Mouse (Mus musculus): ENCODE results near the gene Olfr1215. TPM values are rescaled to one million over a fixed set of nuclear protein-coding genes. Genes with fewer than 3 reads are reported as not detected.
"Not testable (repeated sequence)": the region's sequence is repeated elsewhere in the genome, so short reads cannot be mapped to it uniquely, and the experiment has no call there.

Gene Olfr1215
- not detected for total RNA-seq (2021)
- long read RNA-seq, experiment 1, result 0 reads
- long read RNA-seq, experiment 2, result 0 reads

GRCm38 (mm10) chr2:89006873-89007272, at the start of gene Olfr1215:
Gene Olfr1215, minus strand, starts transcription at chr2:89006973.
- intact Hi-C loops (cut with DNase I), result no loop called here
- no peak for DNase-seq

- intact Hi-C loops (cut with DNase I), result no loop called here
- DNase-seq, result no peak
Observed at GRCm38 (mm10) chr2:89031965-89032364, 25.2 kb upstream of the Olfr1215 start, which contains the start of gene Olfr1217. Gene Olfr1217, minus strand, starts transcription at chr2:89032065.

GRCm38 (mm10) chr2:89021436-89021835, 14.7 kb upstream of the Olfr1215 start:
- intact Hi-C loops (cut with DNase I); DNase-seq: not testable (repeated sequence)

- intact Hi-C loops (cut with DNase I), result no loop called here
Observed at GRCm38 (mm10) chr2:89018240-89018639, 11.5 kb upstream of the Olfr1215 start, which contains the start of gene Olfr1216. Gene Olfr1216, minus strand, starts transcription at chr2:89018340.

GRCm38 (mm10) chr2:88992553-88992952, 14.2 kb downstream of the Olfr1215 start, which contains the start of gene Olfr1214:
Gene Olfr1214, minus strand, starts transcription at chr2:88992653.
- intact Hi-C loops (cut with DNase I), result no loop called here
- DNase-seq, result no peak

More at GRCm38 (mm10) chr2:89018240-89018639, 11.5 kb upstream of the Olfr1215 start, which contains the start of gene Olfr1216:
- DNase-seq, result no peak

GRCm38 (mm10) chr2:88980181-88980580, 26.6 kb downstream of the Olfr1215 start, which contains the start of gene Gm13762:
Gene Gm13762, minus strand, starts transcription at chr2:88980281.
- intact Hi-C loops (cut with DNase I), result no loop called here
- no peak for DNase-seq

- intact Hi-C loops (cut with DNase I), result no loop called here
- DNase-seq, result no peak
Observed at GRCm38 (mm10) chr2:88953669-88954068, 53.1 kb downstream of the Olfr1215 start, which contains the start of gene Olfr1212. Gene Olfr1212, plus strand, starts transcription at chr2:88953969.

Other genes starting within 250 kb of the Olfr1215 start
- not detected for gene Olfr1199, start 246.5 kb downstream of the Olfr1215 start, total RNA-seq (2021)
- gene Olfr1200, start 236.5 kb downstream of the Olfr1215 start, total RNA-seq (2021), result not detected
- not detected for gene Olfr1201, start 213.9 kb downstream of the Olfr1215 start, total RNA-seq (2021)
- not detected for gene Olfr1202, start 192.5 kb downstream of the Olfr1215 start, total RNA-seq (2021)
- not detected for gene Olfr1205, start 177.2 kb downstream of the Olfr1215 start, total RNA-seq (2021)
- gene Olfr1204, start 157.7 kb downstream of the Olfr1215 start, total RNA-seq (2021), result not detected
- gene Olfr1206, start 143.7 kb downstream of the Olfr1215 start, total RNA-seq (2021), result not detected
- not detected for gene Olfr1208, start 104.7 kb downstream of the Olfr1215 start, total RNA-seq (2021)
- not detected for gene Olfr1209, start 91.8 kb downstream of the Olfr1215 start, total RNA-seq (2021)
- not detected for gene Olfr1211, start 68.9 kb downstream of the Olfr1215 start, total RNA-seq (2021)
- gene Olfr1212, start 53.0 kb downstream of the Olfr1215 start, total RNA-seq (2021), result not detected
- not detected for gene Gm13762, start 26.7 kb downstream of the Olfr1215 start, total RNA-seq (2021)
- not detected for gene Olfr1214, start 14.3 kb downstream of the Olfr1215 start, total RNA-seq (2021)
- gene Olfr1216, start 11.4 kb upstream of the Olfr1215 start, total RNA-seq (2021), result not detected
- gene Olfr1217, start 25.1 kb upstream of the Olfr1215 start, total RNA-seq (2021), result not detected
- not detected for gene Olfr1218, start 54.2 kb upstream of the Olfr1215 start, total RNA-seq (2021)
- gene Olfr1219, start 76.5 kb upstream of the Olfr1215 start, total RNA-seq (2021), result not detected
- gene Olfr1220, start 99.9 kb upstream of the Olfr1215 start, total RNA-seq (2021), result not detected
- gene Olfr1221, start 110.3 kb upstream of the Olfr1215 start, total RNA-seq (2021), result not detected
- gene Olfr1222, start 126.1 kb upstream of the Olfr1215 start, total RNA-seq (2021), result not detected
- gene Olfr1223, start 144.6 kb upstream of the Olfr1215 start, total RNA-seq (2021), result not detected
- not detected for gene Olfr1224-ps1, start 157.1 kb upstream of the Olfr1215 start, total RNA-seq (2021)
- gene Olfr1225, start 167.7 kb upstream of the Olfr1215 start, total RNA-seq (2021), result not detected
- gene Olfr1226, start 193.1 kb upstream of the Olfr1215 start, total RNA-seq (2021), result not detected
- not detected for gene Olfr1228, start 247.1 kb upstream of the Olfr1215 start, total RNA-seq (2021)